Mouse (Mus musculus) gastrocnemius, postnatal 36 days (tissue): ENCODE data around the gene Tepp. TPM values are rescaled to one million over a fixed set of nuclear protein-coding genes. Genes with fewer than 3 reads are reported as not detected.

Experiments
- DNase-seq, 2 experiments: peaks; one replicate each; pipeline ENCODE4 v3.0.0; 2022
- intact Hi-C: fragments of 180-260 bp; cut with DNase I; formaldehyde crosslinking; loops from one replicate; pipeline ENCODE4 v1.15.1; 2025
- total RNA-seq, 2 experiments: library from RNA; stranded (reverse); gene quantifications; 2 replicates each; pipeline ENCODE4 v1.2.3; 2021

Tepp gene
- total RNA-seq, 2 experiments from 2014 or later, result not detected

DNA sequence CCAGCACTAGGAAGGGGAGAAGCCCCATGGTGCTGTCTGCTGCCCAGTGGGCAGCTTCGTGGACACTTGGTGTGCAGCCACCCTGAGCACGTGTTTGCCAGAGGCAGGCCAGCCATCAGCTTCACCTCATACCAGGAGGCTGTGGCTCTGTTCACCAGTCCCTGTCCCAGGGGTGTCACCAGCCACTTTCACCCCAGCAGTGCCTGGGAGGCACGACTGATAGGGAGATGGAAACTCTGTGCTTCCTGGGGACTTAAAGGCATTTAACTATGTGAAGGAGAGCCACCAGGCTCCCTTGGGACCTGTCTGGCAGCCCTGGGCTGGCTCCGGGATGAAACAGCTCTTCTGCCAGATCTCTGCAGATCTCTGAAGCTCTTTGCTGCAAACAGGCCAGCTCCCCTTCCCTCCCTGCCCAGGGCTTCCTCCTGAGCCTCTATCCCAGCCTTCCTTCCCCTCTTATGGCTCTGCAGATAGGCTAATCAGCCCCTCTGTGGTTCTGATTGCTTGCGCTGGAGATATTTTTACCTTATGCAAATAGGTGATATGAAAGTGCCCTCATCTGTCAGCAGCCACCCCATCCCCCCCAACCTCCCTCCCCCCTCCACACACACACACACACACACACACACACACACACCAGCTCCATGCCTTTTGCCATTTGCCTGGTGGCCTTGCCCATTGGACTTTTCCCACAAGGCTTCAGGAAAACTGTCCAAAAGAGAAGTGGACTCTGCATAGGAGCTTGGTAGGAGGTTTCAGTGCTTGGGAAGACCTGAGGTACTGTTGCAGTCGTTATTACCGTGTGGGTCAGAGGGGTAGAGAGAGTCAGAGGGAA lies 50.0 kb downstream of the Tepp start:
- intact Hi-C loops, result no loop called here
- DNase-seq, result no peak

GRCm38 (mm10) chr8:95361016-95361341 lies 50.6 kb downstream of the Tepp start:
- no peak for DNase-seq
- intact Hi-C loops, result no loop called here

GRCm38 (mm10) chr8:95362272-95362671 lies 51.9 kb downstream of the Tepp start:
- DNase-seq, result no peak
- intact Hi-C loops, result no loop called here

DNA sequence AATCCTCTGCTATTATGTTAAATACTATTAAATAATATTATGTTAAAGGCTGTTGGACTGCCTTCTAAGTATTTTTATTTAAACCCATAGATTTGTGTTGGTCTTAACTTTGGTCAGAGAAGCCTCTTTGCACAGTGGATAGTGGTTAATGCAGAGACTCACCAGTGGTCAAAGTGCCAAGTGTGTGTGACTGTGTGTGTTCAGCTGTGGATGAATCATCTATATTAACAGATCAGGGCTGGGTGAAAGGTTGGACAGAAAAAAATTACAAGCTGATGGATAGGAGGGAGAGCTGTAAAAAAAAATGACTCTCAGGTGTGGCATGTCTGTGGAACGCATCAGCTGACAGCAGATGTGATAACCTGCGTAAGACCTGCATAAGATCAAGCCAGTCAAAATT lies 53.5 kb downstream of the Tepp start:
- no peak for DNase-seq
- intact Hi-C loops, result no loop called here

DNA sequence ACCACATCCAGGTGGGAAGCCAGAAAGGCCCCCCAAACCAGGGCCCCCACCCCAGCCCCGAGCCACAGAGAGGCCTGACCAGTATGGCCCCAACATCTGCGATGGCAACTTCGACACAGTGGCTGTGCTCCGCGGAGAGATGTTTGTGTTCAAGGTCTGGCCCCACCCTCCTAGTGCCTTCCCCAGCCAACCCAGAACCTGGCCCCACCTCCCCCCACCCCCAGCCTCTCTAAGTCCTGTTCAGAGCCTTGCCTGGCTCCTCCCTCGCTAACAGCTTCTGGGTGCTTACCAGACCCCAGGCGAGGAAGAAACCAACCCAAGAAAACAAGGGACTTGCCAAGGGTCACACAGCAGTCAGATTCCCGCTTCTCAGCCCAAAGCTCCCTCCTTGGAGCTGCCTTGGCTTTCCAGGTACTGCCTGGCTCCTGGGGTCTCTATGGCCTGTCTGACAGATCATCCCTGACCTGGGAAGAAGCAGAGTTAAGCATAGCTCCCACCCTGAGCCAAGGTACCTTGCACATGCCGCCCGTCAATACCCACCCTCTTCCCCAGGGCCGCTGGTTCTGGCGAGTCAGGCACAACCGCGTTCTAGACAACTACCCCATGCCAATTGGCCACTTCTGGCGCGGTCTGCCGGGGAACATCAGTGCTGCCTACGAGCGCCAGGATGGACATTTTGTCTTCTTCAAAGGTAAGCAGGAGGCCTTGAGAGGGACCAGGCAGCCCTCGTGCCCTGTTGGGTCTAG lies 59.4 kb downstream of the Tepp start:
- no peak for DNase-seq
- intact Hi-C loops, result no loop called here

GRCm38 (mm10) chr8:95373389-95374002 lies 63.1 kb downstream of the Tepp start:
- intact Hi-C loops, result loop anchor here (2.0 kb wide), 1 partner anchor 17 kb away; no protein-coding TSS in a partner anchor
- DNase-seq, result no peak

- no peak for DNase-seq
- intact Hi-C loops, result loop anchor here (2.0 kb wide), 1 partner anchor 18 kb away; no protein-coding TSS in a partner anchor
These were observed 64.1 kb downstream of the Tepp start for GRCm38 (mm10) chr8:95374429-95374828.

- intact Hi-C loops, result loop anchor here (2.0 kb wide), 1 partner anchor 19 kb away; no protein-coding TSS in a partner anchor
- no peak for DNase-seq
These were observed 65.1 kb downstream of the Tepp start for GRCm38 (mm10) chr8:95375374-95375930.

Other genes with a start within 250 kb of the Tepp start
- gene Katnb1, start 229.4 kb upstream of the Tepp start, total RNA-seq, result 1 to 10 TPM; 6.1 to 8.2 TPM
- 10 to 100 TPM in 1 of 2 experiments, 1 to 10 TPM in 1; 6.9 to 10.9 TPM for gene Kifc3, start 107.8 kb upstream of the Tepp start, total RNA-seq
- gene Cngb1, start 4.0 kb upstream of the Tepp start, total RNA-seq, result under 1 TPM; 0.27 to 0.51 TPM
- 1 to 10 TPM; 3.1 to 3.3 TPM for gene Zfp319, start 21.4 kb downstream of the Tepp start, total RNA-seq
- gene Usb1, start 21.7 kb downstream of the Tepp start, total RNA-seq, result 1 to 10 TPM; 4.4 to 5.7 TPM
- 10 to 100 TPM; 14.3 to 17.8 TPM for gene Mmp15, start 41.7 kb downstream of the Tepp start, total RNA-seq
- gene Cfap20, start 124.3 kb downstream of the Tepp start, total RNA-seq, result 1 to 10 TPM; 5.8 to 6.0 TPM
- 10 to 100 TPM; 21.5 to 21.9 TPM for gene Csnk2a2, start 179.5 kb downstream of the Tepp start, total RNA-seq
- gene Ccdc113, start 223.5 kb downstream of the Tepp start, total RNA-seq, result not detected